Mouse (Mus musculus): ENCODE data around the gene Limch1.

- TF ChIP-seq EP300 (IDR thresholded peaks at IDR 0.05) (no peak), CTCF (IDR thresholded peaks at IDR 0.05) (no peak)
Measured at GRCm38 (mm10) chr5:66729306-66729705, 16.3 kb upstream of the Limch1 start.
